Mouse (Mus musculus) stomach, postnatal 0 days (tissue): ENCODE data around the gene S100z.

ENCODE experiments used
- CTCF ChIP-seq: IDR thresholded peaks from 2 replicates; pipeline ENCODE4 v1.5.1; 2016; ENCODE audit warnings: antibody characterized with exemption, low read depth, mild to moderate bottlenecking, moderate library complexity
- EP300 ChIP-seq: optimal IDR thresholded peaks from 2 replicates; pipeline ENCODE3; 2016; ENCODE audit warnings: antibody characterized with exemption

GRCm38 (mm10) chr13:95496601-95497000 lies 18.1 kb upstream of the S100z start:
- TF ChIP-seq CTCF (no peak), EP300 (no peak)
